Mouse (Mus musculus): ENCODE data around the gene Gm10638. TPM values are rescaled to one million over a fixed set of nuclear protein-coding genes. Genes with fewer than 3 reads are reported as not detected.
A peak's percentile ranks its signal among the peaks of the same experiment; 100 is the strongest.

The Gm10638 gene
- total and polyA plus RNA-seq, 2 experiments from 2014 or later: 6.7 TPM; not detected in 1

GRCm38 (mm10) chr8:86721490-86721889 lies 24.0 kb upstream of the Gm10638 start:
- no peak for ATAC-seq
- Histone ChIP-seq H3K9ac (replicated peaks; ENCODE audit: low read length) (no peak overlapping the region), H3K27ac (no peak overlapping the region), H3K36me3 (ENCODE audit: insufficient read depth, low read length) (peaks cover 3% of the 10 kb centered on the region; the same call in 1 of the 2 replicates), H3K4me1 (ENCODE audit: insufficient read depth, low read length) (no peaks in the 10 kb centered on the region), H3K4me3 (ENCODE audit: low read length) (no peak overlapping the region), H3K27me3 (ENCODE audit: insufficient read depth, low read length) (no peaks in the 10 kb centered on the region), H3K4me2 (ENCODE audit: low read depth, low read length) (no peak overlapping the region), H3K9me3 (ENCODE audit: low read length) (no peaks in the 10 kb centered on the region)
- DNase-seq (ENCODE audit: low spot score): no peak
- WGBS: 84% methylated on average over 2 of the region's 2 CpGs
- no peak for TF ChIP-seq CTCF (IDR thresholded peaks at IDR 0.05; ENCODE audit: low read depth)

- Histone ChIP-seq H3K27me3 (ENCODE audit: insufficient read depth, low read length) (no peaks in the 10 kb centered on the region), H3K9me3 (ENCODE audit: low read length) (no peaks in the 10 kb centered on the region), H3K36me3 (ENCODE audit: insufficient read depth, low read length) (no peaks in the 10 kb centered on the region), H3K27ac (no peak overlapping the region), H3K4me2 (ENCODE audit: low read depth, low read length) (no peak overlapping the region), H3K4me3 (ENCODE audit: low read length) (no peak overlapping the region), H3K4me1 (ENCODE audit: insufficient read depth, low read length) (0 out of 2 replicates have a peak, but pooled peaks cover 8% of the 10 kb centered on the region), H3K9ac (replicated peaks; ENCODE audit: low read length) (no peak overlapping the region)
- DNase-seq (ENCODE audit: low spot score): no peak
- ATAC-seq: no peak
- TF ChIP-seq CTCF (IDR thresholded peaks at IDR 0.05; ENCODE audit: low read depth): no peak
- WGBS: 64% methylated on average over 6 of the region's 6 CpGs
Observed at GRCm38 (mm10) chr8:86726959-86727358, 18.5 kb upstream of the Gm10638 start.

DNA sequence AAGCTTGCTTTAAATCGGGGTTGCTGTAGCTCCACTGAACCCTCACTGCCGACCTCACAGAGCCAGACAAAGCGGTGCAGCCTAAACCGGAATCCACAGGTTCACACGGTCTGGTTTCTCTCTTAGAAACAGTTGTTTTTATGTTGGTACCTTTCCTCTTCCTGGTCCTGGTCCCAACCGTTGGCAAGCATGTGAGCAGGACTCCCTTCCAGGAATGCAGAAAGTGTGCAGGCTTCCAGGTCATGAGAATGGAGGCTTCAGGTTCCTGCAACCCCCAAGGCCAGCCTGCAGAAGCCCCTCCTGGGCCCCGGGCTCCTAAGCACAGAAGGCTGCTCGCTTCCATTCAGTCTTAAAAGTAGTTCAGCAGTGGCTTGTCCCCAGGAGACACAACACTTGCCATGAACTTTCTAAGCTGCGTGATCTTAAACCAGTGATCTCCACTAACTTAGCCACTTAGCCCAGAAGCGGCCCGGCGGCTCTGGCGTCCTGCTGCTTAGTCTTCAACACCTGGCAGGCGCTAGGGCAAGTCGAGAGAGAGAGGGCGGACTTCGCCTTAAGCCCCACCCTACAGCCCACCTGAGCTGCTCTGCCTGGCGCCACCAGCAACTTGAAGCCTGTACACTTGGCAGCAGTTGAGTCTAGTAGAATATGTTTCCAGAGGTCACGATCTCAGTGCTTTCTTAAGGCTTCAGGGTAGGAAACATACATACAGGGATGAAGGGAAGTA lies 17.1 kb upstream of the Gm10638 start:
- H3K36me3 ChIP-seq (ENCODE audit: insufficient read depth, low read length): no peaks in the 10 kb centered on the region

GRCm38 (mm10) chr8:86730303-86730702 lies 15.2 kb upstream of the Gm10638 start:
- Histone ChIP-seq H3K27me3 (ENCODE audit: insufficient read depth, low read length) (no peaks in the 10 kb centered on the region), H3K9me3 (ENCODE audit: low read length) (no peaks in the 10 kb centered on the region), H3K4me3 (ENCODE audit: low read length) (no peak overlapping the region), H3K4me1 (ENCODE audit: insufficient read depth, low read length) (0 out of 2 replicates have a peak, but pooled peaks cover 8% of the 10 kb centered on the region), H3K36me3 (ENCODE audit: insufficient read depth, low read length) (no peaks in the 10 kb centered on the region), H3K4me2 (ENCODE audit: low read depth, low read length) (no peak overlapping the region), H3K27ac (no peak overlapping the region), H3K9ac (replicated peaks; ENCODE audit: low read length) (no peak overlapping the region)
- ATAC-seq: no peak
- no peak for TF ChIP-seq CTCF (IDR thresholded peaks at IDR 0.05; ENCODE audit: low read depth)
- WGBS: 56% methylated on average over 3 of the region's 3 CpGs
- DNase-seq (ENCODE audit: low spot score): no peak

More for the DNA sequence above, 17.1 kb upstream of the Gm10638 start:
- WGBS: 69% methylated on average over 19 of the region's 19 CpGs
- Histone ChIP-seq H3K4me3 (ENCODE audit: low read length) (no peak overlapping the region), H3K9ac (replicated peaks; ENCODE audit: low read length) (no peak overlapping the region), H3K4me2 (ENCODE audit: low read depth, low read length) (no peak overlapping the region), H3K27me3 (ENCODE audit: insufficient read depth, low read length) (no peaks in the 10 kb centered on the region), H3K4me1 (ENCODE audit: insufficient read depth, low read length) (0 out of 2 replicates have a peak, but pooled peaks cover 8% of the 10 kb centered on the region), H3K9me3 (ENCODE audit: low read length) (no peaks in the 10 kb centered on the region), H3K27ac (peak overlapping the region; percentile 41; the same call in 1 of the 2 replicates)
- no peak for DNase-seq (ENCODE audit: low spot score)
- no peak for TF ChIP-seq CTCF (IDR thresholded peaks at IDR 0.05; ENCODE audit: low read depth)
- no peak for ATAC-seq

DNA sequence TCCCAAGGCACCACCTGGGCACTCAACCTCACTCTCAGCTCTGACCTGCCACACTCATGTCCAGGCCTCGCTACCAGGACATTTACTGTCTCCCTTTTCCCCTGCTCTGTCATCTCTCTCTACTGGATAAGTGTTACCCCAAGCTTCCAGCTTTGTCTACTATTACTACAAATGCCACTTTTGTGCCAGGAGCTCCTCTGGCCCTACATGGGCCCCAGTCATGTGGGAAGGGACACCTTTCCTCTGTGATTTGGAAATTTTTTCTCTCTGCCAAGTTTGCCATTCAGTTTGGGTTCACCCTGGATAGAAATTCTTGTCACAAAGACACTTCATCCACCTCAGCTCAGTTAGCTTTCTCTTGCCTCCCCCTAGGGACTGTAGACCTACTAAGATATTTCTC lies 14.6 kb upstream of the Gm10638 start:
- ATAC-seq (no peak), DNase-seq (ENCODE audit: low spot score) (no peak)
- no peaks in the 10 kb centered on the region for H3K9me3 ChIP-seq (ENCODE audit: low read length)
- no peaks in the 10 kb centered on the region for H3K36me3 ChIP-seq (ENCODE audit: insufficient read depth, low read length)
- no peaks in the 10 kb centered on the region for H3K27me3 ChIP-seq (ENCODE audit: insufficient read depth, low read length)
- H3K9ac ChIP-seq (replicated peaks; ENCODE audit: low read length): no peak overlapping the region
- no peak for TF ChIP-seq CTCF (IDR thresholded peaks at IDR 0.05; ENCODE audit: low read depth)
- H3K4me2 ChIP-seq (ENCODE audit: low read depth, low read length): no peak overlapping the region
- H3K4me1 ChIP-seq (ENCODE audit: insufficient read depth, low read length): 0 out of 2 replicates have a peak, but pooled peaks cover 8% of the 10 kb centered on the region
- no peak overlapping the region for H3K27ac ChIP-seq
- no peak overlapping the region for H3K4me3 ChIP-seq (ENCODE audit: low read length)
- WGBS: 87% methylated on average over 1 of the region's 1 CpGs

DNA sequence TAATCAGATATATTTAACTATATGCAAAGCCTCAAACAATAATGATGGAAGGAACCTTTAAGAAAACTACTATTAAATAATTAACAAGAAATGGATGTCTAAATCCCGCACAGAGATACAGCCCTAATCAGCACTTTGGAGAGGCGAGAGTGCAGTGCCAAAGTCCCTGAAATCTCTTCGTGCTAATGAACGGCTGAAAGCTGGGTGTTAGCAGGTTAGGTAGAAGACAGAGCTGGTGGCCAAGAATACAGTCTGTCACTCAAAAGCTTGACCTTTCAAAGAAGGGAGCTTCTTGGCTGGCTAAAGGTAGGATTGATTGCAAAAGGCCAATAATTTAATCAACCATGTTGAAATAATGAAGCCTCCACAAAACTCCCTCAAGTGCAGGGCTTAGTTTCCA lies 11.3 kb upstream of the Gm10638 start:
- DNase-seq (ENCODE audit: low spot score): no peak
- no peak for TF ChIP-seq CTCF (IDR thresholded peaks at IDR 0.05; ENCODE audit: low read depth)
- 54% methylated on average over 4 of the region's 4 CpGs for whole genome bisulfite sequencing
- Histone ChIP-seq H3K36me3 (ENCODE audit: insufficient read depth, low read length) (no peaks in the 10 kb centered on the region), H3K4me2 (ENCODE audit: low read depth, low read length) (no peak overlapping the region), H3K4me1 (ENCODE audit: insufficient read depth, low read length) (no peaks in the 10 kb centered on the region), H3K9ac (replicated peaks; ENCODE audit: low read length) (no peak overlapping the region), H3K27ac (no peak overlapping the region), H3K27me3 (ENCODE audit: insufficient read depth, low read length) (no peaks in the 10 kb centered on the region), H3K9me3 (ENCODE audit: low read length) (no peaks in the 10 kb centered on the region), H3K4me3 (ENCODE audit: low read length) (no peak overlapping the region)
- ATAC-seq: no peak

- H3K4me2 ChIP-seq (ENCODE audit: low read depth, low read length): no peak overlapping the region
- no peak for TF ChIP-seq CTCF (IDR thresholded peaks at IDR 0.05; ENCODE audit: low read depth)
- H3K9ac ChIP-seq (replicated peaks; ENCODE audit: low read length): no peak overlapping the region
- no peaks in the 10 kb centered on the region for H3K36me3 ChIP-seq (ENCODE audit: insufficient read depth, low read length)
- ATAC-seq: no peak
- H3K27ac ChIP-seq: no peak overlapping the region
- no peaks in the 10 kb centered on the region for H3K9me3 ChIP-seq (ENCODE audit: low read length)
- H3K4me1 ChIP-seq (ENCODE audit: insufficient read depth, low read length): no peaks in the 10 kb centered on the region
- no peak overlapping the region for H3K4me3 ChIP-seq (ENCODE audit: low read length)
- DNase-seq (ENCODE audit: low spot score): no peak
- 85% methylated on average over 1 of the region's 1 CpGs for WGBS
- H3K27me3 ChIP-seq (ENCODE audit: insufficient read depth, low read length): no peaks in the 10 kb centered on the region
Observed at GRCm38 (mm10) chr8:86734954-86735353, 10.5 kb upstream of the Gm10638 start.

Data from hindbrain, postnatal 0 days (tissue).